Mouse (Mus musculus): ENCODE results near the gene Arhgef28.

Arhgef28 gene

DNA sequence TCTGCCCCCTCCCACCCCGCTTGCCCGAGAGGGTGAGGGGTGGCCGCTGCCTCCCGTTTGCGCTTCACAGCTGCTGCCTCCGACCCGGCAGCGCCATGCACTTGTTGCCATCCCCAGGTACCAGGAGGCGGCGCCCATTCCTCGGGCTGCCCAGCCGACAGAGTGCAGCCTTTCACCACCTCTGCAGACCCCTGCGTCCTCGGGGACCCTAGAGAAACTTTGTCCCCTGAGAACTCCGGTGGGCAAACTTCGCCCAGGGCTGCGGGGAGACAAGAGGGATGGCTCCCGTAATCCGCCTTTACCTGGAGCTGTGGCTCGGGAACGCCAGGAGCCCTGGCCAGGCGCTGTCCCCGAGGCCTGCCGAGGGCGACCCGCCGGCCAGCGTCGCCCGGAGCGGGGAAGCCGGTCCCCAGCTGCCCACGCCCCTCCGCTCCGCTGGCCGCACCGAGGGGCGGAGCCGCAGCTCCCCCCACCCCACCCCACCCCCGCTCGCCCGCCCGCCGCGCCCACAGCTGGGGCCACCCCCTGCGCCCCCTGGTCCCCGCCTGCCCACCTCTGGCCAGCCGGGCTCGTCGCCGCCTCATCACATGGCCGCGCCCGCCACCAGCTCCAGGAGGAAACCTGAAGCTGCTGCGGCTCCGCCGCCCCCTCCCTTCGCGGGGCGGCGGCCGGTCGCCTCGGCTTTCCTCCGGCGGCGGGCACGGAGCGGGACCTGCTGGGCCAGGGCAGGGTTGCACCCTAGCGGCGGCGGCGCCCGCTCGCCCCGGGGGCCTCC, at the start of gene Arhgef28:
TSS of gene Arhgef28 (minus strand) at position 669 of the 775 bp plus-strand sequence.
- peak; percentile 33 for DNase-seq (ENCODE audit: low read depth, low spot score)

DNA sequence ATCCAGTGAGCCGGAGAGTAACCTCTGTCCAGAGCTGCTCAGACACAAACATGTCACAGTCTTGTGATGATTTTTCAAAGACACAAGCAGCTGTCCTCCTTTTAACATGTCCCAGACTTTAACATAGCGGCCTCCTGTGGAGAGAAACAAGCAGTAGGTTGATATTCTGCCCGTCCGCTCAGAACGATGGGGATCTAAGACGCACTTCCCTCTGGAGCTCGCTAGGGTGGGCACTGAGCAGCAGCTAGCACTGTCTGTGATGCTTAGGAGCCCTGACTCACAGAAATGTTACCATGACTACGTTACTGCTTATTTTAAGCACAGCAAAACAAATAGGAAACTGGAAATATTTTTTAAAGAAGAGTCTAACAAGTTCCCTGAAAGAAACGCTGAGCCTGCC, 48.7 kb upstream of the Arhgef28 start:
- DNase-seq (ENCODE audit: low read depth, low spot score): peak; percentile 14

DNA sequence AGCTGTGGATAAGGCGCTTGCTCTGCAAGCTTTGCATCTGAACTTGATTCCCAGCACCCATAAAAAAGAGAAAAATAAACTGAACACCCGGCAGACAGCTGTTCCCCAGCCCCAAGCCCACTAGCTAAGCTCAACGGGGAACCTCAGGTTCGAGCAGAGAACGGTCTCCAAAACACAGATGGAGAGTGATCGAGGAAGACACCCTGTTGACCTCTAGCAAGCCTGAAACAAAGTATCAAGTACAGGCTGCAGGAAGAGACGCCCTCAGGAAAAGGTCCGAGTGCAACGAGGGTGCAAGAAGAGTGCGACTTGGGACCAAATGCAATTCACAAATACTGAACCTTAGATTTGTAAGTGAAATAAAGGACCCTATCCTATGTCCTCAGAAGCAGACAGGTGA, 43.4 kb upstream of the Arhgef28 start:
- DNase-seq (ENCODE audit: low read depth, low spot score): no peak

GRCm38 (mm10) chr13:98245386-98245785, 39.1 kb upstream of the Arhgef28 start:
- no peak for DNase-seq (ENCODE audit: low read depth, low spot score)

DNA sequence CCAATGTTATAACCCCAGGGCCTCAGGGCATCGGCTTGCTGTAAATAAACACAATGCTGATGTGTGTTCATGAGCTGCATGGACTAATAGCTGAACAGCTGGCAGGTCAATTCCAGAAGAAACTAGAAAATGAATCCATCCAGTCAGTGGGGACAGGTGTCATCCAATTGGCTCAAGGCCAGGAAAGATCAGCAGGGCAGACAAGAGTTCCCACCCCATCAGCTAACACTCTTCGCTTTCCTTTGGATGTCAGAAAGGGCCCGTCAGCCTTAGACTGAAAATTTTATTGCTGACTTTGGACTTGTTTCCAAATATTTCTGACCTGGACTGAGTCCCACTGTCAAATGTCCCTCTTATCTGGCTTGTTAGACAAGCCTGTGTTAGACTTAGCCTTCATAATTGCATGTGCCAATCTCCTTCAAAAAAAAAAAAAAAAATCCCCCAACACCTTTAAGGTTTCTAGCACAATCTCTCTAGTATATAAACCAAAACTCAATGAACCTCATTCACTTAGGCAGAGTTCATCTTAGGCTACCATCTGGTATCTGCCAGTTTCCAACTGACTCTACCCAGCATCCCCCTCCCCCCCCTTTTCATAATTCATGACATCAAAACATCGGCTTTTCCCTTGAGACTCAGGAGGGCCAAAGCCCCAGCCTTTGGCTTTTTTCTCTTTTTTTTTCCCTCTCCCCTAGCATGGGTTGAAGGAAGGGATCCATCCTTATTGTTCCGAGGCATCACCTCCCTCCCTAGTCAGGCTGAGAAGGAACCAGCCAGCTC, 38.5 kb upstream of the Arhgef28 start:
- no peak for DNase-seq (ENCODE audit: low read depth, low spot score)

GRCm38 (mm10) chr13:98241531-98242282, 35.5 kb upstream of the Arhgef28 start:
- no peak for DNase-seq (ENCODE audit: low read depth, low spot score)

DNA sequence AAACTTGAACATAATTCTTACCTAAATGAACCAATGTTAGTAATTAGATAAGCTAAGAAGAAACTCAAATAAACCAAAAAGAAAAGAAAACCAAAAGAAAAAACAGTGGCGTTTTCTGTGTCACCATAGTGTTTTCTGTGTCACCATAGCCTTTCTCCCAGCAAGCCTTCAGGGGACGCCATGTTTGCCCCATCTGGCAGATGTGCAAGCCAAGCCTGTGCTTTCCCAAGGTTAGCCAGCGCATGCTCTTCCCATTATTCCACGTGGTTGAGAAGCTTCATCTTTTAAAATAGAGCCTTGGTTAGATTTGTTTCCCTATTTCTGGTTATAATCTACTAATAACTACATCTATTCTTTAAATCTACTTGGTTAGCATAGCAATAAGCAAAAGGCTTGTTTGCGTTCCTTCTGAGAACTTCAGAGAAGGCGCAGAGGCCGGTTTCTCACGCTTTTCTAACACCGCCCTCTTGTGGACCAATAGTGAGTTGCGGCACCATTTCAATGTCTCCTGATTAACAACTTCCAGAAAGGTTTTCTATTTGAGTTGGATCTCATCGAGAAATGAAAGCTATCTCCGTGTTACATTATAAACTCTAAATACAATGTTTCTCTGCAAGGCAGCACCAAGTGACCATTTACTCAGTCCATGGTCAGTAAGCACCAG, 33.9 kb upstream of the Arhgef28 start:
- DNase-seq (ENCODE audit: low read depth, low spot score): peak; percentile 82

DNA sequence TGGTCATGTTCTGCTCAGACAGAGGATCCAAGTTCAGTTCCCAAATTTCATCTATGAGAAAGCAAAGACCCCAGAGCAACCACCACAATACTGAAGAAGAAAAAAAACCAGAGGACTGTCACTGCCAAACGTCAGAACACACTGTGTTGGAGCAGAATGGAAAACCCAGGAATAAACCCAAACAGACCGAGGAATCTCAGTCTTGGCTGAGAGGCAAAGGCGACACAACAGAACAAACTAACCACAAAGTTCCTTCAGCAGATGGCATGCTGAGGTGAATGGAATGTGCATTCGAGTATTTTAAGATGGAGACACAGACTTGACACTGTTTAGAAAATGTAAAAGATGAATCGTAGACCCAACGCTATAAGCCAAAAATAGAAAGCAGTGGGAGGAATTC, 29.2 kb upstream of the Arhgef28 start:
- DNase-seq (ENCODE audit: low read depth, low spot score): peak; percentile 46

- DNase-seq (ENCODE audit: low read depth, low spot score): no peak
Measured at GRCm38 (mm10) chr13:98230511-98230910, 24.3 kb upstream of the Arhgef28 start.

- DNase-seq (ENCODE audit: low read depth, low spot score): no peak
Measured at GRCm38 (mm10) chr13:98226225-98226624, 20.0 kb upstream of the Arhgef28 start.

- DNase-seq (ENCODE audit: low read depth, low spot score): peak; percentile 39
Measured at GRCm38 (mm10) chr13:98222848-98223247, 16.6 kb upstream of the Arhgef28 start.

GRCm38 (mm10) chr13:98210137-98210536, 3.9 kb upstream of the Arhgef28 start:
- no peak for DNase-seq (ENCODE audit: low read depth, low spot score)

DNA sequence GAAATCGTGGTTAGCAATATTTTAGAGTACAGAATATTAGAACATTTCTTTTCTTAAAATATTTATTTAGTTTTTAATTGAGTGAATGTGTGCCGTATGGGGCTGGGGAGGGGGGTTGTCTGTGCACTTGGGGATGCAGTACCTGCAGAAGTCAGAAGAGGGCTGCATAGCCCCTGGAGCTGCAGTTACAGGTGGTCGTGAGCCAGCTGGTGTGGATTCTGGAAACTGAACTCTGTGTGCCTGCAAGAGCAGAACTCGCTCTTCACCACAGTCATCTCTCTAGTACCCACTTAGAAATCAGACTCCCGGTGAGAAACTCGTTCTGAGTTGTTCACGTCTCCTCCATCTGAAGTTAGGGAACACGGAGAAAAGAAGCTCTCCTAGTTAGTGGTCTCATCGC, 2.6 kb upstream of the Arhgef28 start:
- peak; percentile 22 for DNase-seq (ENCODE audit: low read depth, low spot score)

- DNase-seq (ENCODE audit: low read depth, low spot score): no peak
Measured at GRCm38 (mm10) chr13:98206546-98206870, 269 bp upstream of the Arhgef28 start.

GRCm38 (mm10) chr13:98205111-98205510, 1.1 kb downstream of the Arhgef28 start:
- DNase-seq (ENCODE audit: low read depth, low spot score): no peak

- no peak for DNase-seq (ENCODE audit: low read depth, low spot score)
Measured at GRCm38 (mm10) chr13:98204371-98204770, 1.9 kb downstream of the Arhgef28 start.

- no peak for DNase-seq (ENCODE audit: low read depth, low spot score)
Measured at GRCm38 (mm10) chr13:98201436-98201835, 4.8 kb downstream of the Arhgef28 start.

- peak; percentile 55 for DNase-seq (ENCODE audit: low read depth, low spot score)
Measured at GRCm38 (mm10) chr13:98192596-98192995, 13.6 kb downstream of the Arhgef28 start.

DNA sequence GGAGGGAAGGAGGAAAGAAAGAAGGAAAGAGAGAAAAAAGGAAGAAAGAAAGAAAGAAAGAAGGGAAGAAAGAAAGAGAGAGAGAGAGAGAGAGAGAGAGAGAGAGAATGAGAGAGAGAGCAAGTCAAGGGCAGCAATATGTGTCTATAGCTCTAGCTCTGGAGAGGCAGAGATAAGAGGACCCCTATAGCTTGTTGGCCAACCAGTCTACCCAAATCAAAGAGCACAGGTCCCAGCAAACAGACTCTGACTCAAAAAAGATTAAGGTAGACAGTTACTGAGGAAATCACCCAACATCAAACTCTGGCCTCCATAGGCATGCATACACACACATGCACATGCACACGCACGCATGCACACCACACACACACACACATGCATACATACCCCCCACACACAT, 17.7 kb downstream of the Arhgef28 start:
- DNase-seq (ENCODE audit: low read depth, low spot score): no peak

DNA sequence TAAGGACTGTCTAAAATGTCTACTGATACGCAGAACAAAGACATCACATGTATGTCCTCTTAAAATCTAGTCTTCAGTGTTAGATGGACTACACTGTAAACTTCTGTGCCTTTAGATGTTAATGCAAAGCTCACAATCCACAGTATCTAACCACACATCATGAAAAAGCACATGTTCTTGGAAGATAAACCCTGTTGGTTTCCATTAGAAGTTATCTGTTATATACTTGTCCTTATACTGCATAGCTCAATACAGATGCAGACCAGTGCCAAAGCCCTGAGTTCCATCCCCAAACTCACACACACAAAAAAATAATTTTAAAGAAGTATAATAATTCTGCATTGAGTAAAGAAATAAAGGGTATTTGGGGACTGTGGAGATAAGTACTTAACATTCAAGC, 18.3 kb downstream of the Arhgef28 start:
- DNase-seq (ENCODE audit: low read depth, low spot score): no peak

DNA sequence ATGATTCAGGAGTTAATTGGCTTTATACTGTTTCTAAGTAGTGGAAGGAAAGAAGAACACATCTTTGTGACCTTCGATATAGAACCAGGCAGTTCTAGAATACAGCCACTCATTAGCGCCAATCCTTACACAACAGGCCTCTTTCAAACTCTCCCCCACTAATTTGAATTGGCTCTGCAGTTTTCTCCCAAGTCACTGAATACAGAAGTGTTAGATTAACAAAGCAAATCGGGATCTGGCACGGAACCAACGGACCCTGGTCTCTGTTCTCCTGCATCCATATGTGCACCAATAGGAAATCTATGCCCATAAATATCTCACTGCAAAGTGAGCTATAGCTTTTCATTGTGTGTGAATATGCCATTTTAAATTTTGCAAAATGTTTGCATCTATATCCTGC, 20.1 kb downstream of the Arhgef28 start:
- no peak for DNase-seq (ENCODE audit: low read depth, low spot score)

DNA sequence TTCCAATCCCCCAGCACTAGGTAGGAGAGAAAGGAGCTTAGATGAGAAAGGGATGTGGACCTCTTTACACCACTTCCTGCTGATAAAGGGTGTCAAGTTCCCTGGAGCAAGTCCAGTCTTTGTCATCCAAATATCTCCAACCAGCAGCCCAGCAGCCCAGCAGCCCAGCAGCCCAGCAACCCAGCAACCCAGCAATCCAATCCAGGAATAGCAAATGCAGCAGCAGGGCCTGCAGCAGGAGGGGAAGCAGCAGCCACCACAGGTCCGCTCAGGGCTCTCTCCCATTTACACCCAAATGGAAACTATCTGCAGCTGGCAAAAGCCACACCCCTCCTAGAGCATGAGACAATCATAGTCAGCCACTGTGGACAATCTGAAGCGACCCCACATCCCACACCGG, 21.6 kb downstream of the Arhgef28 start:
- DNase-seq (ENCODE audit: low read depth, low spot score): peak; percentile 38
